Mouse (Mus musculus): Measurements from ENCODE around the gene Lelp1. TPM values are rescaled to one million over a fixed set of nuclear protein-coding genes. Genes with fewer than 3 reads are reported as not detected.
A peak's percentile ranks its signal among the peaks of the same experiment; 100 is the strongest.

Lelp1 gene
- not detected in 2 replicates for polyA plus RNA-seq (2016; fragmentation: Nextera tagmentation; extraction: Ambion mirVana)

GRCm38 (mm10) chr3:92142644-92143043, at the start of gene Lelp1:
Lelp1 (minus strand) TSS chr3:92142744.
- no peaks in the 10 kb centered on the region for H3K9me3 ChIP-seq
- H3K9ac ChIP-seq (replicated peaks) = no peak within 1 kb of the TSS
- H3K27ac ChIP-seq (replicated peaks) = no peak within 1 kb of the TSS
- no peak within 1 kb of the TSS for H3K4me2 ChIP-seq (replicated peaks)
- H3K4me1 ChIP-seq = no peaks in the 10 kb centered on the region
- H3K27me3 ChIP-seq = no peaks in the 10 kb centered on the region
- no peak for ATAC-seq (ENCODE audit: low FRiP score, low read depth)
- 64% methylated on average over 1 of the region's 1 CpGs for WGBS
- no peaks in the 10 kb centered on the region for H3K36me3 ChIP-seq
- no peak within 1 kb of the TSS for H3K4me3 ChIP-seq

GRCm38 (mm10) chr3:92176880-92177279, 34.3 kb upstream of the Lelp1 start:
- H3K4me3 ChIP-seq = no peak overlapping the region
- no peak overlapping the region for H3K27ac ChIP-seq (replicated peaks)
- 89% methylated on average over 1 of the region's 1 CpGs for WGBS
- H3K4me2 ChIP-seq (replicated peaks) = no peak overlapping the region
- H3K4me1 ChIP-seq = no peaks in the 10 kb centered on the region
- no peaks in the 10 kb centered on the region for H3K27me3 ChIP-seq
- no peak for ATAC-seq (ENCODE audit: low FRiP score, low read depth)
- no peaks in the 10 kb centered on the region for H3K36me3 ChIP-seq
- H3K9ac ChIP-seq (replicated peaks) = no peak overlapping the region
- H3K9me3 ChIP-seq = no peaks in the 10 kb centered on the region

GRCm38 (mm10) chr3:92169847-92170246, 27.3 kb upstream of the Lelp1 start:
- H3K27ac ChIP-seq (replicated peaks) = no peak overlapping the region
- no peak for ATAC-seq (ENCODE audit: low FRiP score, low read depth)
- H3K4me3 ChIP-seq = no peak overlapping the region
- WGBS = 94% methylated on average over 3 of the region's 3 CpGs
- no peaks in the 10 kb centered on the region for H3K4me1 ChIP-seq
- H3K4me2 ChIP-seq (replicated peaks) = no peak overlapping the region
- no peak overlapping the region for H3K9ac ChIP-seq (replicated peaks)
- no peaks in the 10 kb centered on the region for H3K27me3 ChIP-seq
- no peaks in the 10 kb centered on the region for H3K9me3 ChIP-seq
- H3K36me3 ChIP-seq = no peaks in the 10 kb centered on the region

- Histone ChIP-seq H3K9ac (replicated peaks) (no peak overlapping the region), H3K27me3 (no peaks in the 10 kb centered on the region), H3K4me3 (no peak overlapping the region), H3K27ac (replicated peaks) (no peak overlapping the region), H3K4me1 (no peaks in the 10 kb centered on the region), H3K36me3 (no peaks in the 10 kb centered on the region), H3K4me2 (replicated peaks) (no peak overlapping the region), H3K9me3 (no peaks in the 10 kb centered on the region)
- ATAC-seq (ENCODE audit: low FRiP score, low read depth) = no peak
Observed at GRCm38 (mm10) chr3:92153322-92153721, 10.8 kb upstream of the Lelp1 start.

GRCm38 (mm10) chr3:92150631-92151277, 8.2 kb upstream of the Lelp1 start:
- Histone ChIP-seq H3K4me2 (replicated peaks) (no peak overlapping the region), H3K36me3 (no peaks in the 10 kb centered on the region)
- 29% methylated on average over 8 of the region's 8 CpGs for WGBS

GRCm38 (mm10) chr3:92147913-92148312, 5.4 kb upstream of the Lelp1 start:
- ATAC-seq (ENCODE audit: low FRiP score, low read depth) = no peak
- H3K4me1 ChIP-seq = no peaks in the 10 kb centered on the region
- no peaks in the 10 kb centered on the region for H3K36me3 ChIP-seq
- no peak overlapping the region for H3K27ac ChIP-seq (replicated peaks)
- H3K4me2 ChIP-seq (replicated peaks) = no peak overlapping the region
- no peaks in the 10 kb centered on the region for H3K27me3 ChIP-seq
- H3K9me3 ChIP-seq = no peaks in the 10 kb centered on the region
- 85% methylated on average over 5 of the region's 5 CpGs for WGBS
- no peak overlapping the region for H3K4me3 ChIP-seq
- H3K9ac ChIP-seq (replicated peaks) = no peak overlapping the region

More at GRCm38 (mm10) chr3:92150631-92151277, 8.2 kb upstream of the Lelp1 start:
- Histone ChIP-seq H3K27ac (replicated peaks) (no peak overlapping the region), H3K27me3 (no peaks in the 10 kb centered on the region), H3K4me1 (no peaks in the 10 kb centered on the region), H3K4me3 (no peak overlapping the region), H3K9me3 (no peaks in the 10 kb centered on the region), H3K9ac (replicated peaks) (no peak overlapping the region)
- ATAC-seq (ENCODE audit: low FRiP score, low read depth) = peak; percentile 84

- no peak for ATAC-seq (ENCODE audit: low FRiP score, low read depth)
- no peaks in the 10 kb centered on the region for H3K27me3 ChIP-seq
- H3K36me3 ChIP-seq = no peaks in the 10 kb centered on the region
- no peak overlapping the region for H3K4me3 ChIP-seq
- H3K4me1 ChIP-seq = no peaks in the 10 kb centered on the region
- H3K9ac ChIP-seq (replicated peaks) = no peak overlapping the region
- no peaks in the 10 kb centered on the region for H3K9me3 ChIP-seq
- WGBS = 57% methylated on average over 2 of the region's 2 CpGs
- H3K4me2 ChIP-seq (replicated peaks) = no peak overlapping the region
- no peak overlapping the region for H3K27ac ChIP-seq (replicated peaks)
Observed at GRCm38 (mm10) chr3:92147420-92147819, 4.9 kb upstream of the Lelp1 start.

GRCm38 (mm10) chr3:92123847-92124246, 18.7 kb downstream of the Lelp1 start, which contains the start of gene Prr9:
Prr9 (minus strand) TSS chr3:92123947.
- Histone ChIP-seq H3K9ac (replicated peaks) (no peak within 1 kb of the TSS), H3K4me3 (no peak within 1 kb of the TSS), H3K27ac (replicated peaks) (no peak within 1 kb of the TSS), H3K9me3 (no peaks in the 10 kb centered on the region), H3K27me3 (no peaks in the 10 kb centered on the region), H3K36me3 (no peaks in the 10 kb centered on the region), H3K4me1 (no peaks in the 10 kb centered on the region), H3K4me2 (replicated peaks) (no peak within 1 kb of the TSS)
- no peak for ATAC-seq (ENCODE audit: low FRiP score, low read depth)
- 86% methylated on average over 5 of the region's 5 CpGs for WGBS

- no peaks in the 10 kb centered on the region for H3K9me3 ChIP-seq
- H3K27me3 ChIP-seq = no peaks in the 10 kb centered on the region
- H3K9ac ChIP-seq (replicated peaks) = no peak overlapping the region
- 90% methylated on average over 3 of the region's 3 CpGs for WGBS
- H3K4me2 ChIP-seq (replicated peaks) = no peak overlapping the region
- H3K27ac ChIP-seq (replicated peaks) = no peak overlapping the region
- H3K36me3 ChIP-seq = no peaks in the 10 kb centered on the region
- no peaks in the 10 kb centered on the region for H3K4me1 ChIP-seq
- ATAC-seq (ENCODE audit: low FRiP score, low read depth) = no peak
- H3K4me3 ChIP-seq = no peak overlapping the region
Observed at GRCm38 (mm10) chr3:92120902-92121301, 21.6 kb downstream of the Lelp1 start.

- no peak overlapping the region for H3K27ac ChIP-seq (replicated peaks)
- H3K9me3 ChIP-seq = no peaks in the 10 kb centered on the region
- H3K9ac ChIP-seq (replicated peaks) = no peak overlapping the region
- H3K4me2 ChIP-seq (replicated peaks) = no peak overlapping the region
- no peaks in the 10 kb centered on the region for H3K4me1 ChIP-seq
- no peak; the same call in 1 of the 2 replicates for ATAC-seq (ENCODE audit: low FRiP score, low read depth)
- no peaks in the 10 kb centered on the region for H3K27me3 ChIP-seq
- H3K36me3 ChIP-seq = no peaks in the 10 kb centered on the region
- H3K4me3 ChIP-seq = no peak overlapping the region
- 36% methylated on average over 3 of the region's 3 CpGs for WGBS
Observed at GRCm38 (mm10) chr3:92117930-92118329, 24.6 kb downstream of the Lelp1 start.

GRCm38 (mm10) chr3:92111526-92111925, 31.0 kb downstream of the Lelp1 start:
- no peak overlapping the region for H3K27ac ChIP-seq (replicated peaks)
- no peak overlapping the region for H3K4me3 ChIP-seq
- H3K27me3 ChIP-seq = no peaks in the 10 kb centered on the region
- H3K4me2 ChIP-seq (replicated peaks) = no peak overlapping the region
- H3K9ac ChIP-seq (replicated peaks) = no peak overlapping the region
- H3K36me3 ChIP-seq = no peaks in the 10 kb centered on the region
- ATAC-seq (ENCODE audit: low FRiP score, low read depth) = no peak
- no peaks in the 10 kb centered on the region for H3K9me3 ChIP-seq
- peaks cover 2% of the 10 kb centered on the region; the same call in 1 of the 2 replicates for H3K4me1 ChIP-seq

GRCm38 (mm10) chr3:92110790-92111189, 31.8 kb downstream of the Lelp1 start:
- H3K4me3 ChIP-seq = no peak overlapping the region
- no peak overlapping the region for H3K9ac ChIP-seq (replicated peaks)
- no peak overlapping the region for H3K4me2 ChIP-seq (replicated peaks)
- H3K4me1 ChIP-seq = peaks cover 2% of the 10 kb centered on the region; the same call in 1 of the 2 replicates
- ATAC-seq (ENCODE audit: low FRiP score, low read depth) = peak; percentile 30; the same call in 1 of the 2 replicates
- H3K36me3 ChIP-seq = no peaks in the 10 kb centered on the region
- H3K27ac ChIP-seq (replicated peaks) = no peak overlapping the region
- no peaks in the 10 kb centered on the region for H3K9me3 ChIP-seq
- no peaks in the 10 kb centered on the region for H3K27me3 ChIP-seq

- no peak for ATAC-seq (ENCODE audit: low FRiP score, low read depth)
- Histone ChIP-seq H3K27ac (replicated peaks) (no peak overlapping the region), H3K4me3 (no peak overlapping the region), H3K27me3 (no peaks in the 10 kb centered on the region), H3K9me3 (no peaks in the 10 kb centered on the region), H3K36me3 (no peaks in the 10 kb centered on the region), H3K4me1 (peaks cover 2% of the 10 kb centered on the region; the same call in 1 of the 2 replicates), H3K4me2 (replicated peaks) (no peak overlapping the region), H3K9ac (replicated peaks) (no peak overlapping the region)
- 3% methylated on average over 6 of the region's 6 CpGs for WGBS
Observed at GRCm38 (mm10) chr3:92106582-92106981, 36.0 kb downstream of the Lelp1 start.

Measured in midbrain, embryonic 12.5 days (tissue).